Mouse (Mus musculus) c-Kit-negative CD71-positive TER-119-positive erythroid progenitor cells, embryonic 14.5 days (primary cell): Measurements from ENCODE around the gene Msrb3.

ENCODE experiments used
- DNase-seq: peaks from one replicate; pipeline ENCODE4 v3.0.0-alpha.2; 2013; ENCODE audit warnings: low read depth, low spot score

The Msrb3 gene

DNA sequence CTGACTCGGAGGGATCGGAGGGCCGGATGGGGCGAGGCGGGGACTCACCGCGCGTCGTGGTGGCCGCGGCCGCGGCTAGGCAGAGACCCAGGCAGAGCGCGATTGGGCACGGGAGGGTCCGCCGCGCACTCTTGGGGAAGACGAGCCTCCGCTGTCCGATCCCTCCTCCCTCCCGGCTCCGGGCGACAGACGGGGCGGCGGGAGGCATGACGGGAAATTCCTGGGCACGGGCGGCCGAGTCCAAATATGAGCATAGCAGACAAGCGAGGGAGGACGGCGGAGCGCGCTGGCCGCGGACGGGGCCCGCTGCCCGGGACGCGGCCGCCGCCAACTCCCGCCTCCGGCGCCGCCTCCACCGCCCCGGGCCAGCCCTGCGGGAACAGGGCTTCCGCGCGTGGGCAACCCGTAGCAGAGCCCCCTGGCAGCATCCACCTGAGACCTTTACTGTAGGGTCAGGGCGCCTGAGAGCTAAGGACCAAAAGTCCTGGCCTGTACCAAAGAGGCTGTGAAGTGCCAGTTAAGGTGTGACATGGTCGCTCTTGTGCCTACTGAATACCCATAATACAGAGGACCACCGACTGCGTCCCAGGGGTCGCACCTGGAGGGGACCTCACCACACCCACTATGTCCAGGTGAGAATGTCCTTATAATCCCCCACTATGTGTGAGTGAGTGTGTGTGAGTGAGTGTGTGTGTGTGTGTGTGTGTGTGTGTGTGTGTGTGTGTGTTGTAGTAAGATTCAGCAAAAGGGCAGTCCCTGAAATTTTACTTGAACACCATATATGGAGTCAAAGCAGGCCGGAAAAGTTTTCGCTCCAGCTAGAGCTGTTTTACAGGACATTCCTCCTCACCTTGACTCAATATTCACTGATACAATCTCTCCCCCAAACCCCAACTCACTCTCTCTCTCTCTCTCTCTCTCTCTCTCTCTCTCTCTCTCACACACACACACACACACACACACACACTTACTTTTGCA lies at the start of gene Msrb3:
Msrb3 (minus strand) TSS at position 317 of the 978 bp plus-strand sequence.
- no peak for DNase-seq

DNA sequence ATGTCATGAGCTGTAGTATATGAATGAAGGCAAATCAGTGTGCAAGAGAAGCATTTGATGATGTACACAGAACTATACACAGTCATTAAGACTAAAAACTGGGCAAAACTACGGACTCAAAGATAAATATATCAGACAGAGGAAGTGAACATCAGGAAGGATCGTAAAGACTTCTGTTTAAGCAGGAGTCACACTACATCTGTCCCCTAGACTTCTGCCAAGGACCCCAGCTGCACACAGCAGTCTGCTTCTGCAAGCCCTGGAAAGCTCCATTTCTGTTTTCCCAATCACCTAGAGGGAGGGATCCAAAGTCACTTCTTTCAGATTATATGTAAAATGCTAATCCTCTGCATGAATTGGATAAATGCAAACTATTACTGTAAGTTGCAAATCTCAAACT lies 49.6 kb upstream of the Msrb3 start:
- DNase-seq: no peak

DNA sequence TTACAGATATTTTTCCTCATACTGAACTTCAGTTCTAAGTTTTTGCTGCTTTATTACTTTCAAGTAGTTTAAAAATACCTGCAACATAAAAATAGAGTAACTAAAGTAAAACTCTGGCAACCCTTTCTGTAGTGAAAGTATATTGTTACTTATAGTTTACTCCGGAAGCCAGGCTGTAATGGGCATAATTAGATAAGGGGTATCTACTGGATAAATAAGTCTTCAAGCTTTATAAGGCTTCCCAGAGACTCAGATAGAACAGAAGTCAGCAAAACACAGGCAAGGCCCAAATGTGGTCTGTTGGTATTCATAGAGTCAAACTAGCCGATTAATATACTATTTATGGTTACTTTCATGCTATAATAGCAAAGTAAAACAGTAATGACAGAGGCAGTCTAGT lies 48.9 kb upstream of the Msrb3 start:
- no peak for DNase-seq

DNA sequence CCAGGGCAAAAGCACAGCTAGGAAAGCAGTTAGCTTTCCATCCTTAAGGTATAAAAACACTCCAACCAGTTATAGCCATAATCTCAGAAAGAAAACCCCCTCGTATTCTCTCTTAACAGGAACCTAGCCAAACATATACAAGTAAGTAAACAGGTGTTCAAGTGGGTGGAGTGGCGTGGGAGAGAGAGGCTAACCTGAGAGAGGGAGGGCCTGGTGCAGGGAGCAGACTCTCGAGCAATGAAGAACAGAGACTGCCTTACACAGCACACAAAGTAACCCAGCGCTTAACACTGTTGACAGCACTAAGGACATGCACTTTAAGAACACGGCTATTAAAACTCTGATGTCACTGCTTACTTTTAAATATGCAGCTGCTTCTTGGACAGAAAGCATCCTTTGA lies 47.9 kb upstream of the Msrb3 start:
- no peak for DNase-seq

DNA sequence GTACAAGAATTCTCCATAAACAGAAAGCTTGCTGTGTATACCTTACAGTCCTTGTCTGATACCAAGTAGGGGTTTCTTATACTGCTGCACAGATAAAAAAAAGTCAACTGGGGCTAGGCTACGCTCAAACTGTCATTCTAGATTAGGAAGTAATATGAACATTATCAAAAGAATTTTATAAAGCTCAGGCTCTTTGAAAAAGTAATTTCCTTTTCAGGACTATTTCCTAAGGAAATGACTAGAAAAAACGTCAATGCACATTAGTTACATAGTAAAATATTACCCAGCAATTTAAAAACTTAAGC lies 40.0 kb upstream of the Msrb3 start:
- DNase-seq: no peak

DNA sequence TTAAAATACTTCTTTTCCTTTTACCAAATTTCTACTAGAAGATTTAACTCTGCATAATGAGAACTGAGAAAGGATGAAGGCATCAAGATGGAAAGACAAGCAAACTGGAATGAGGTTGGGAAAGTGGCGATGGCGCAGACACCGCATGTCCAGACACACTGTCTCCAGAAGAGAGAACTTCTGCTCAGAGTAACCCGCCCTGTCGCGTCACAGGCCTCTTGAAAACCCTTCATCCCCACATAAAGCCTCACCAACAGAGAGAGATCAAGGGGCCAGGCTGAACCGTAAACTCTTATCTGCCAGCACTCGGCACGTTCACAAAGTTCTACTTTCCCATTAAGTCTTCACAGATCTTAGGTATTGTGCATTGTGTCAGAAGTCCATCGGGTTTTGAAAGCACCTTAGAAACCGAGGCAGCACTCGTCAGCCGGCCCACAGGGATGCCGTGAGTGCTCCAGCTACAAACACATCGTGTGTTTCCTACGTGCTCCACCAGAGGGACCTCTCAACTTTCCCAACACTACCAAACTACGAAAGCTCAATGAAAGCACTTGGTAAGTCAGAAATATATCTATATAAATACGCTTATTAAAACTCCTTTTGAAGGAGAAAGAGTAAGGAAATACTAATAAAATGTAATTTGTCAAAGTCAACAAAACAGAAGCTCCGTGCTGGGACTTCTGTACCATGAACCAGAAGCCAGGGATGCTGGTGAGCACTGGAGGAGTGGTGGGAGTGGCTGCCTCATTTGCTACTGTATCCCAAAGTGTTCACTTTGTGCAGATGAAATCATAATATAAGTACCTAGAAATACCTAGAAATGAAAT lies 39.4 kb upstream of the Msrb3 start:
- no peak for DNase-seq

DNA sequence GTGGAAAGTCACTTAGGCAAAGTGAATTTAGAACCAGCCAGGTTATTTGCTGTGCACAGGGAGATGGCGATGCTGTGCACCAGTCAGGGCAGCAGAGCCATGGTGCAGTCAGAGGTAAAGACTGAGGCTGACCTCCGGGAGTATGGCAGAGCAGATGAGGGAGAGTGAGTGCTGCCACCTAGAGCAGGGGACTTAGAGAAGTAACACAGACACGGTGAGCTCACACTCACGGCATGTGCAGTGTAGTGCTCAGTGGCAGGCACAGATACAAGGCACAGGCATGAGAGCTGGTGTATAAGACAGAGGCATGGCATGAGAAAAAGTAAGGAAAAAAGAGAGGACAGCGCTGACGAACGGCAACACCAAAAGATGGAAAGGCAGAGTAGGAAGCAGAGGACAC lies 30.6 kb upstream of the Msrb3 start:
- DNase-seq: no peak

DNA sequence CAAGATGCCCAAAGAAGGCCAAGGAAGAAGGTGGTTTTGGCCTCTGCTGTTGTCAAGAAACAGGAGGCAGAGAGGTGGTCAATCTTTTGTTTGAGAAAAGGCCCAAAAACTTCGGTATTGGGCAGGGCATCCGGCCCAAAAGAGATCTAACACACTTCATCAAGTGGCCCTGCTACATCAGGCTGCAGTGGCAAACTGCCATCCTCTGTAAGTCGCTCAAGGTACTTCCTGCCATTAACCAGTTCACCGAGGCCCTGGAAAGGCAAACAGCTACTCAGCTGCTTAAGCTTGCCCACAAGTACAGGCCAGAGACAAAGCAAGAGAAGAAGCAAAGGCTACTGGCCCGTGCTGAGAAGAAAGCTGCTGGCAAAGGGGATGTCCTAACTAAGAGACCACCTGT lies 29.3 kb upstream of the Msrb3 start:
- no peak for DNase-seq

DNA sequence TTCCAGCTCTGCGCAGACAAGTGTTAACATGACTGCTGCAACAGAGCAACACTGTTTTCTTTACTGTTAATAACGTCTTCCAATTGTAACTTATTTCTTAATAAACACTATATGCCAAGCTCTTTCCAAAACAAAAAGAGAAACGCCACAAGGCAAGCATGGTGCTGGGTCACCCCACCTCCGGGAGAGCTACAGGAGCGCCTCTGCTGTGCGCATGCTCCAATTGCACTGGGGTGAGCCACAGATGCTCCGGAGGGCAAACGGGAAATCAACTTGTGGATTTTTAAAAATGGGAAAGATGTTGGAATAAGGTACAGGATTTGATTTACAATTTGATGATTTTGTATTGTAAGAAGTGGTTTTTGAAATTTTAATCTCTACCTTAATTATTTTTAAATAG lies 27.3 kb upstream of the Msrb3 start:
- no peak for DNase-seq

DNA sequence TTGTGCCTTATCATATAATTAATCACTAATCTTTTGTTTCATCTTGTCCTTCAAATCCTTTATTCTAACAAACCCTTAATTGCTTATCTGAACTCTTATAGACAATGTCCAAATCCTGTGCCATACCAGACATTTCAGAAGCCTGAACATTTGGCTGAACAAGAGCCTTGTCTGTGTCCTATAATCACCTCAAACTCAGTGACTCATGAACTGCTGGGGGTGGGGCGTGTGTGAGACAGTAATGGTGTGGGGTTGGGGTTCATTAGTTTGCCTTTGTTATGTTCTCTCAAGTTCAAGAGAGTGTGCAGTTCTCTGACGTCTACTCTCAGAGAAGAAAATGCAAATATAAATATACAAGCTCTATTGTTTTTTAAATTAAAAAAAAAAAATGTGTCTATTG lies 22.6 kb upstream of the Msrb3 start:
- no peak for DNase-seq

DNA sequence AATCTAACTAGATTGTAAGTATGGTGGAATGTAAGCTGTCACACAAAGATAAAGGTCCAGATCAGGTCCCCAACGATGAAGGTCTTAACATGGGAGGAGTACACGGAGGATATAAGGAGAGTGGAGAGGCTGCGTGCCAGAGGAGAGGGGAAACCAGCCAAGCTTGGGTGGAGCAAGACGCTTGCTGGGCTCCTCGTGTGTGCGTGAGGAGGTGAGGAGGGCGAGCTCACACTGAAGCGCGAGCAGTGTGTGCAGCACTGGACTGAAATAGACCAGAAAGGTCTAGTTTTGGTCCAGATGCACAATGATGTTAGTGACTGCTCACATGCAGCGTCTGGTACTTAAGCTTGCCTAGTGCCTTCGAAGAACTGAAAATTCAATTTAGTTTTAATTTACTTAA lies 21.7 kb upstream of the Msrb3 start:
- no peak for DNase-seq

DNA sequence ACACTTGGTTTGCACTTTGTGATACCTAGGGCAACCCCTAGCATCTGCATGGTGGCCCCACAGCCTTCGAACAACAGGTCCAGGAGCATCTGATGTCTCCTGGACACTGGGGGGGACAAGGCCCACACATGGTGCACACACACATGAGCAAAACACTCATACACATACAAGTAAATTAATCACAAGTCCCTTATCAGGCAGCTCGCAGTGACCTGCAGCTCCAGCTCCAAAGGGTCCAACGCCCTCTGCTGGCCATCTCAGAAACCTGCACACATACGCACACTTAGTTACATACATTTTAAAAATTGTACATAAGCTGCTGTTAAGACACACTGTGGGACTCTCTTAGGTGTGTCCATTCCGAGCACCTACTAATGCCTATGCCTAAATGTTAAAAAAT lies 17.3 kb upstream of the Msrb3 start:
- DNase-seq: no peak

DNA sequence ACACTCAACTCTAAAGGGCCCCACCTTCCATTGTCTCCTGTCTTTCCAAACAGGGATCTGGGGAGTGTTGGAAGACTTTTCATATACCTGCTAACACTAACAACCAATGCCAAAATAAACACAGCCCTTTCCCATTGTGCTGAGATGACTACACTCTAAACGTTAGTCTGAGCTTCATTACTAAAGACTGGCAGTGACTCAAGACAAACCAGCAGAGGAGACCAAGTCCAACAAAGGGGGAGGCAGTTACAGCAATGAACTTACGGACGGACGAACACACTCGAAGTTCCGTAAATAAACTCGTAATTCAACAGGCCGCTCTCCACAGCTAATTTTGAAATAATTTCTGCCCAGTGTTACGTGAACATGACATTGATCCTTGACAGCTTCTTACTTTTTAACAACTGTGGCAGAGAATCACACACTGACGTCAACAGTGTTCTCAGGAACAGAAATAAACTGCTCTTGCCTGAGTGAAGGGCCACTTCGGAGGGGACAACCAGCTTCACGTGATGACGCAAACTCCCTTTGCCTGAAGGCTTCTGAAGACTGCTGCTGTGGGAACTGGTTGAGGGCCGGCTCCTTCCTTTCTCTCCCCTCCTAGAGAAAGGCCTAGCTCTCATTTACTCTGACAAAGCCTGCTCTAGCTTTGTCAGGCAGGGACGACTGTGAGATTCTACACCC lies 16.2 kb upstream of the Msrb3 start:
- no peak for DNase-seq

DNA sequence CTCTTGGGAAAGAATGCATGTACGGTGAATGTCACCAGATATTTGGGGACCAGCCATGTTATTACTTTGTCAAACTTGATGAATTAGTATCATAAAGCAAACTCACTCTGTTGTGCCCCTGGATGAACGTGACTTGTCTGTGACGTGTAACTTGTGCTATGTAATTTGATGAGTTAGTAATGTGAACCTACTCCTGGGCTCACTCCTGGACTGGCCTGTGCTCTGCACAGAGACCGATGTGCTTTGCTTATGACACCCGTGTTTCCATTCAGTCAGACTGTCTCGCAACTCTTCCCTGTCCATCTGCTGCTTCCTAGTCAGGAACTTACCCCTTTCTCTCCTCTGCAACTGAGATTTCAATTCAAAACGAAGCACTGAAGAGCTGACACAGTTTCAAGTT lies 15.4 kb upstream of the Msrb3 start:
- no peak for DNase-seq

DNA sequence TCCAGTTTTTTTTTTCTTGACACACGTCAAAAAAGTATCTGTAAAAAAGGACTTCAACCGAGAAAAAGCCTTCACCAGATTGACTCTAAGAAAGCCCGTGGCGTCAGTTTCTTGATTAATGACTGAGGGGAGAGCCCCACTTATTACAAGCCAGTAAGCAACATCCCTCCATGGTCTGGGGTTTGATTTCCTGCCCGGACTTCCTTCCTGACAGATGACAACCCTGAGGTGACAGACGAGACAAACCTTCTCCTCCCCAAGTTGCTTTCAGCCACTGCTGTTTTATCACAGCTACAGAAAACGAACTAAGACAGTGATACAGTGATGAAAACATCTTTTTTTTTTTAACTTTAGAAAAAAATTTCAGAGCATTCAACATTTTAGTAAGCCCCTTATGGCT lies 14.9 kb upstream of the Msrb3 start:
- no peak for DNase-seq

DNA sequence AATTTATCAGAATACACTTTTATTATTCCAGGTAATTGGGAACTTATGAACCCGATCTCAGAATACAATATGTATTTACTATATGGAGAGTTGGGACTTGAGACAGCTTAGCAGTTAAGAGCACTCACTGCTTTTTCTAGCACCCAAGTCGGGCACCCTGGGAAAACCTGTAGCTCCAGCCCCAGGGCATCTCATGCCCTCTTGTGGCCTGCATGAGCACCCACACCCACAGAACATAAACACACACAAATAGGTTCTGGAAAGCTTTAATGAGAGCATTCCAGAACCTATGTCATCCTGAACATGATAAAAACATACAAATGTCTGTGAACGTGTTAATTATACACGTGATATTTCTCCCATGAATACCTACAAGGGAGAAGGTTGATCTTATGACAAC lies 13.1 kb upstream of the Msrb3 start:
- DNase-seq: no peak

DNA sequence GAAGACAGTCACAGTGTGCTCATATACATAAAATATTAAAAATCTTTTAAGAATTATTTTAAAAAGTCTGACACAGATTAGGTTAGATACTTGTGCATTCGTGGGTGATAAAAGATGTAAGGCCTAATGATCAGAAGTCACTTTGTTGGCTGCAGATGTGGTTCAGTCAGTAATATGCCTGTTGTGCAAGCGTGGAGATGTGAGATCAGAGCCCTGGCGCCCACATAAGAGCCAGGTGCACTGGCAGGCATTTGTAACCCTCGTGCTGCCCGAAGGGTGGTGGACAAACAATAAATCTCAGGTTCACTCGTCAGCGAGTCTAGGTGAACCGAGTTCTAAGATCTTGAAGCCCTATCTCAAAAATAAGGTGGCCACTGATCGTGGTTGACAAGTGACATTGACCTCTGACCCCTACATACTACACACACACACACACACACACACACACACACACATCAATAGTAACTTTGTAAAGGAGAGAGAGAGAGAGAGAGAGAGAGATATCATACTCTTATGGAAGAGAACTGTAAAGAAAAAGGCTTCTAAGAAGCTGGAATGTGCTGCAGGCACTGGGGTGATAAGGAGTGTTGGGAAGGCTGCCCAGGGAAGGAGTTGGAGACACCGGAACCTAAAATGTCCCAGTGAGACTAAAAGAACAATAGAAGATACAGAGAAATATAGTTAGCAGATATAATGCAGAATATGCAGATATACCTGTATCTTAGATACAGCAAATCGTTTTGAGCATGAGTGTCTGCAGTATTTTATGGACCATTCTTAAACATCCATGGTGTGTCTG lies 10.1 kb upstream of the Msrb3 start:
- DNase-seq: no peak

DNA sequence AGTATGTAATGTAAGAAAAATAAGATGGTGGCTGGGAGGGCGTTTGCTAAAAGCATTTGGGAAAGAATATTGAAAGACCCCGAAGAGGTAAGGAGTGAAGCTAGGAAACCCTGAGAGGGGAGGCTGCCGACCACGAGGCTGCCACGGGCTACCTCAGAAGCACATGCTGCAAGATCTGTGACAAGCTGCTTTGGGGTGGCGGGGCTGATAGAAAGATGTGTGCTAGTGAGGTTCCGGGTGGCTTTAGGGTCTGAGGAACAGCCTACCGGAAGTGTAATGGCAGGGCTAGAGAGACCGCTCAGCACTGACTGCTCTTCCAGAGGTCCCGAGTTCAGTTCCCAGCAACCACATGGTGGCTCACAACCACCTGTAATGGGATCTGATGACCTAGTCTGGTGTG lies 5.8 kb upstream of the Msrb3 start:
- DNase-seq: no peak

DNA sequence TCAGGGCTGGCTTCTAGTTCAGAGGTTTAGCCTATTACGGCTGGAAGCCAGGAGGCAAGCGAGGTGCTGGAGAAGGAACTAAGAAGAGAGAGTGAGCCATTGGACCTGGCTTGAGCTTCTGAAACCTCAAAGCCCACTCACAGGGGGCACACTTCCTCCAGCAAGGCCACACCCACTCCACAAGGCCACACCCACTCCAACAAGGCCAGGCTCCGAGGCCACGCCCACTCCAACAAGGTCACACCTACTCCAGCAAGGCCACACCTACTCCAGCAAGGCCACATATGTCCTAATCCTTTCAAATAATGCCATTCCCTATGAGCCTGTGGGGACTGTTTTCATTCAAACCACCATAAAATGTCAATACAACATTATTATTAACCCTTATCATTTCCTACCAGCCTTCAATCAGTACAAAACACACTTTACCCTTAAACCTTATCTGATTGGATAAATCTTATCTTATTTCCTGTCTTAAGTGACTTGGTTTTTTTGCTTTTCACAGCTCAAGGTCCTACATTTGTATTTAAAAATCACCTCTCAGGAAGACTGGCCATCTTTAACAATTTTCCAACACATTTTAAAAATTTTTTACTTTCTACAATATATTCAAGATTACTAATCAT lies 5.1 kb upstream of the Msrb3 start:
- peak; percentile 9 for DNase-seq

DNA sequence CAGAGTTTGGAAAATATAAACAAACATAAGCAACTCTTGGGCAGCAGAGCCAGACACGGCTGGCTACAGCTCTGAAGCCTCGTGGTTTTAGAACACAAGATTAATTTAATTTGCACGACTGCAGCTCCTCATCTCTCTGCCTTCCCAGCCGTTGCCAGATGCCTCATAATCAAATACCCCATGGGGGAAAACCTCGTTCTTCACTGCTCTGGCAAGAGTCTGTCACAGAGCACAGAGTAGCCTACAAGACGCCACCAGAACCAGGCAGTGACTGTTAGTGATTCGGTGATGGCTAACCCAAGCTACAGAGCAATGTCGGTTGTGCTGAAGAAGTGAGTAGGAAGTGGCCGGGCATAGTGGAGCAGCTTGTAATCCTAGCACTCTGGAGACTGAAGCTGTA lies 2.8 kb upstream of the Msrb3 start:
- DNase-seq: no peak

DNA sequence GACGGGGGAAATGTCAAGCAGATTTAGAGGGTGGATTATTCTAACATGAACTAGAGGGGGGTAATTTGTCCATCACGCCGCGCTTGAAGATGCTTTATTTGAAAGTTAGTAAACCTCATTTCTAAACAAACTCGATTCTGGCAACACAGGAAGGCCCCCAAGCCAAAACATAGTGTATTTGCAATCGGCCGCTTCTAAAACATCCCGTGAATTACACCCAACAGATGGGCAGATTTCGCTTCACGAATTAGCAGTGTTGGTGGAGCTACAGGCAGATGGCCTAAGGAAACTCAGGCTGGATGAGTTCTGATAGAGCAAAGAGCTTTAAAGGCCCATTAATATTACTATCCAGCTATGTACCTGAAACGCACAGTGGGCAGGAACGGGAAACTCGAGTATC lies 1.2 kb upstream of the Msrb3 start:
- no peak for DNase-seq
